Mouse (Mus musculus) thymus, adult 2 months (tissue): ENCODE data around the gene Smbd1.

ENCODE experiments used
- CTCF ChIP-seq: fragments of 200-500 bp; IDR thresholded peaks from 2 replicates; pipeline ENCODE4 v1.5.1; 2012; ENCODE audit warnings: mild to moderate bottlenecking, control low read depth, low read length, moderate library complexity, borderline replicate concordance; ENCODE audit not compliant: control insufficient read depth, poor library complexity, insufficient read depth; ENCODE audit errors: extremely low read depth
- POLR2A ChIP-seq: fragments of 200-500 bp; IDR thresholded peaks from 2 replicates; pipeline ENCODE4 v1.6.1; 2012; ENCODE audit warnings: mild to moderate bottlenecking, low read length, control low read depth, moderate library complexity; ENCODE audit not compliant: control insufficient read depth, poor library complexity, insufficient read depth; ENCODE audit errors: extremely low read depth

GRCm38 (mm10) chr16:32824061-32824460 is 13.8 kb upstream of the Smbd1 start:
- TF ChIP-seq CTCF (no peak), POLR2A (no peak)
